Mouse (Mus musculus): ENCODE measurements around the gene Dlgap4. TPM values are rescaled to one million over a fixed set of nuclear protein-coding genes. Genes with fewer than 3 reads are reported as not detected.

Gene Dlgap4
- total RNA-seq, 1 experiment from 2014 or later = 29.2 TPM

DNA sequence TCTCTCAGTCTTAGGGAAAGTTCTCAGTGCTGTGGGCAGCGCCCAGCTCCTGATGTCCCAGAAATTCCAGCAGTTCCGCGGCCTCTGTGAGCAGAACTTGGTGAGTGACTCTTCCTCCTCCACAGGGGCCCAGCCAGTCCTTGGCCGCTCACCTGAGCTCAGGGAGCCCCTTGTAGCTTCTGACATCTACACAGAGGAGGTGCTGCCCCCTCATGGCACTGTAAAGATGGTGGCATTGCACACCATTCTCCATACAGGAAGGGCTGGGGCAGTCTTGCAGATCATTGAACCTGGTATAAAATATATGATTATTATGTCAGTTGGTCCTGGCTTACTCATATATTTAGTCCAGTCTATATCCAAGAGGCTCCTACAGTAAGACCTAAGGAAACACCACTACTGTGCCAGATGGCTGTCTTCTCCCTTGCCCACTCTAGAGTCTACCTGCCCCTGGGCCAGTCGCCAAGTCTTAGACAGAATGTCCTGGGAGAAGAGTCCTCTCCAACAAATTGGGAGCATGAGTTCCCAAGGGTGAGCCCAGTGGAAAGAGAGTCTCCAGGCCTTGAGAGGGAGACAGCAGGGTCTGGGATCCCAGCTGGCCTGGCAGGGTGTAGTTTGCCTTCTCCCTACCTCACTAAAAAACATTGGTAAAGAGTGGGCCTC is 147.5 kb downstream of the Dlgap4 start:
- no peak for ATAC-seq (replicated peaks; ENCODE audit: insufficient number of reproducible peaks, low FRiP score, low TSS enrichment, poor library complexity, severe bottlenecking)

- no peak for ATAC-seq (replicated peaks; ENCODE audit: insufficient number of reproducible peaks, low FRiP score, low TSS enrichment, poor library complexity, severe bottlenecking)
Measured at GRCm38 (mm10) chr2:156761521-156762278, 148.2 kb downstream of the Dlgap4 start.

DNA sequence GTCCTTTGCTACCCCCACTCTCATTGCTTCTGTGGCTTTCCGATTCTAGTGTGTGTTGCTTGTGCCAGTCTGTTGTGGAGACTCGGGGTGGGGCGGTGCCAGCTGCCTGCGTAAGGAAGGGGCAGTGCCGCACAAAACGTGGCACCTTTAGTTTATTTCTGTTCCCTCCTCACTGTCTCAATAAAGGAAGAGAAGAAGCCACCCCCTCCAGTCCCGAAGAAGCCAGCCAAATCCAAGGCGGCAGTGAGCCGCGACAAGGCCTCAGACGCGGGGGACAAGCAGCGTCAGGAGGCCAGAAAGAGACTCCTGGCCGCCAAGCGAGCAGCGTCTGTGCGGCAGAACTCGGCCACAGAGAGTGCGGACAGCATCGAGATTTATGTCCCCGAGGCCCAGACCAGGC is 149.0 kb downstream of the Dlgap4 start:
- no peak for ATAC-seq (replicated peaks; ENCODE audit: insufficient number of reproducible peaks, low FRiP score, low TSS enrichment, poor library complexity, severe bottlenecking)

DNA sequence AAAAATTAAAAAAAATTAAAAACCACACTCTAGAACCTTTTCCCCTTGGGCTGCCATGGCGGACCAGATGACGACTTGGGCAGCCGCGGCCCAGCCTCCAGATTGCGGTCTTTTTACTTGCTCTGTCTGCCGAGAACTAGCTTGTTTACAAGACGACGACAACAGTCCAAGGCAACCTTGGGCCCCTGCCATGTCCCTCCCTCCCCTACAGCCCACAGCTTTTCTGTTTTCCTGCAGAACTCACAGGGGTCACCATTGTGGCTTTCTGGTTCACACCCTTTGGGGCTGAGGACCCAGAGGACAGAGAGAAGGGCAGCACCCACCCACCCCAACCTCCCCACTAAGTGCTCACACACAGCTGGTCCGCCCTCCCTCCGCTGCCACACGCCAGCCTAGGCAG is 149.6 kb downstream of the Dlgap4 start:
- no peak for ATAC-seq (replicated peaks; ENCODE audit: insufficient number of reproducible peaks, low FRiP score, low TSS enrichment, poor library complexity, severe bottlenecking)

GRCm38 (mm10) chr2:156764022-156764421 is 150.5 kb downstream of the Dlgap4 start:
- ATAC-seq (replicated peaks; ENCODE audit: insufficient number of reproducible peaks, low FRiP score, low TSS enrichment, poor library complexity, severe bottlenecking) = no peak

DNA sequence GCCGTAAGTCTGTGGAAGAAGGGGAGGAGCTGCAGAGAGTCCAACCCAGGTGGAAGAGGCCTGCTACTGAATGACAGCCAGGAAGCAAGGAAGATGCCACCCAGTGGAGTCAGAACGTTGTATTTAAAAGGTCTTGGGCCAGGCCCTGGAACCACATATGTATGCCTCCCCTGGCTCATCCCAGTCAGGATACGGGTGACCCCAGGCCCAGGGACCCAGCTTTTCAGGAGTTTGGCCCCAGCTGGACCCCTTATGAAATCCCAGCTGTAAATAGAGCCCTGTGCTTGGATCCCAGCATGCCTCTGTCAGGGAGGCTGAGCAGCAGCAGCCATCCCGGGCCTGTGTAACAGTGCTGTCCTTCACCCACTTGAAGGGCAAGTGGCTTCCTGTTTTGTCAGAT is 151.2 kb downstream of the Dlgap4 start:
- no peak for ATAC-seq (replicated peaks; ENCODE audit: insufficient number of reproducible peaks, low FRiP score, low TSS enrichment, poor library complexity, severe bottlenecking)

GRCm38 (mm10) chr2:156765593-156765992 is 152.1 kb downstream of the Dlgap4 start:
- ATAC-seq (replicated peaks; ENCODE audit: insufficient number of reproducible peaks, low FRiP score, low TSS enrichment, poor library complexity, severe bottlenecking) = no peak

- ATAC-seq (replicated peaks; ENCODE audit: insufficient number of reproducible peaks, low FRiP score, low TSS enrichment, poor library complexity, severe bottlenecking) = no peak
Measured at GRCm38 (mm10) chr2:156766227-156767019, 152.9 kb downstream of the Dlgap4 start.

DNA sequence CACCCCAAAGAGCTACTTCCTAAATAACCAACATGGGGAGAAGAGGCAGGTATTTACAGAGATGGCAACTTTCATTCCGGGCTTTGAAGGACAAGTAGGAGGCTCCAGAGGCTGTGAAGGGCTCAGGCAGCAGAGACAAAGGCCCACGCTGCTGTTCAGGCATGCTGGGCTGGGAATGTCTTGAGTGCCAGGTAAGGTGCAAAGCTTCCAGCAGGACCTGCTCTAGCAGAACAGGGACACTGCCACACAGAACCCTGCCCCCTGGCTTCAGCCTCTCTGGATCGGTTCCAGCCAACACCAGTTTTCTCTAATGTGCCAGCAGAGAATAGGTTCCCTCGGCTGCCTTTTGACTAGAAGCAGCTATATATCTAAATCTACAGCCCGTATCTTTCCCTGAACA is 153.6 kb downstream of the Dlgap4 start:
- no peak for ATAC-seq (replicated peaks; ENCODE audit: insufficient number of reproducible peaks, low FRiP score, low TSS enrichment, poor library complexity, severe bottlenecking)

DNA sequence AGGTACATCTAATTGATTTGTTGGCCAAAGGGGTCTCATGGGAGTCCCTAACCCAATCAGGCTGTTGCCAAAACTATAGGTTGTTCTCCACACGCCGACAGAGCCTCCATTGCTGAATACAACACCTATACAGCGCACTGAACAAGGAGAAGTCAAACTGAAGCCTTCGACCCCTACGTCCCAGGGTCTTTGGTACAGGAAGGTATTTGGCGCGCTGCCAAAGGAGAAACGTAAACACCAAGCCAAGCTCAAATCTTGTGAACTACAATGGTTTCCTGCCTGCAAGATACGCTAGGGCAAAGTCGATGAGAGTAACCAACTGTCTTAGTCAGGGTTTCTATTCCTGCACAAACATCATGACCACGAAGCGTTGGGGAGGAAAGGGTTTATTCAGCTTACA is 155.8 kb downstream of the Dlgap4 start:
- ATAC-seq (replicated peaks; ENCODE audit: insufficient number of reproducible peaks, low FRiP score, low TSS enrichment, poor library complexity, severe bottlenecking) = no peak

DNA sequence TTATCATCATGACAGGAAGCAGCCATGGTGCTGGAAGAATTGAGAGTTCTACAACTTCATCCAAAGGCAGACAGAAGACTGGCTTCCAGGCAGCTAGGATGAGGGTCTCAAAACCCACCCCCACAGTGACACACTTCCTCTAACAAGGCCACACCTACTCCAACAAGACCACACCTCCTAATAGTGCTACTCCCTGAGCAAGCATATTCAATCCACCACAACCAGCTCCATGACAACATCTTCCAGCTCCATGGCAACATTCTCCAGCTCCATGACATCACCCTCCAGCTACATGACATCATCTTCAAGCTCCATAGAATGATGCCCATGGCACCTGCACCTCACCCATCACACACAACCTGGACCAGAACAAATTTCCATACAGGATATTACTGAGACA is 160.0 kb downstream of the Dlgap4 start:
- no peak for ATAC-seq (replicated peaks; ENCODE audit: insufficient number of reproducible peaks, low FRiP score, low TSS enrichment, poor library complexity, severe bottlenecking)

DNA sequence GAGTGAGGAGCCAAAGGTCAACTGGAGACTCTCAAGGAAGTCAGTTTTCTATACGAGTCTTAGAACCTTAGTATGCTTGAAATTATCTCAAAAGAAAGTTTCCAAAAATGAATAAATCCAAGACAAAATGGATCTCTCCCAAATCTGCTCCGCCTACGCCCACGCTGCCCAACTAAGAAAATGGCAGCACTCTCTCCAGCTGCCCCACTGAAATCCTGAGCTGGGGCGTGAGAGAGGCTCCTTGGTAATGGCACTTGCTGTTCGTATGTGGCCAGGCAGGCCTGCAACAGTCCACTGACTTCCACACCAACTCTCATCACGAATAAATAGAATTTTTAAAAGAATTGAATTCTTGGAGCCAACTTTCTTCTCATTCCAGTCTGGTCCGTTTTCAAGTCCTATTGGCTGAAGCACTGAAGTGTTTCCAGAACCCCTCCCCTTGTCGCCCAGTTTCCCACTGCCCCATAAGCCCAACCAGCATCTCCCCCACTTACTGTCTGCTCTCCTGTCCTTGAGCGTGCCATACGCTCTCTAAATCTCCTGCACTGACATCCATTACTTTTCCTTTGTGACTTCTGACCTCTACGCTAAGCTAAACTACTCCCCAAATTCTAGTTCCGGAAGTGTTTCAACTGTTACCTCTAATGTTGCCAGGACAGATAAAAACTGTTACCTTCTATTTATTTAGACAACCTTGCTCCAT is 160.7 kb downstream of the Dlgap4 start:
- ATAC-seq (replicated peaks; ENCODE audit: insufficient number of reproducible peaks, low FRiP score, low TSS enrichment, poor library complexity, severe bottlenecking) = no peak

DNA sequence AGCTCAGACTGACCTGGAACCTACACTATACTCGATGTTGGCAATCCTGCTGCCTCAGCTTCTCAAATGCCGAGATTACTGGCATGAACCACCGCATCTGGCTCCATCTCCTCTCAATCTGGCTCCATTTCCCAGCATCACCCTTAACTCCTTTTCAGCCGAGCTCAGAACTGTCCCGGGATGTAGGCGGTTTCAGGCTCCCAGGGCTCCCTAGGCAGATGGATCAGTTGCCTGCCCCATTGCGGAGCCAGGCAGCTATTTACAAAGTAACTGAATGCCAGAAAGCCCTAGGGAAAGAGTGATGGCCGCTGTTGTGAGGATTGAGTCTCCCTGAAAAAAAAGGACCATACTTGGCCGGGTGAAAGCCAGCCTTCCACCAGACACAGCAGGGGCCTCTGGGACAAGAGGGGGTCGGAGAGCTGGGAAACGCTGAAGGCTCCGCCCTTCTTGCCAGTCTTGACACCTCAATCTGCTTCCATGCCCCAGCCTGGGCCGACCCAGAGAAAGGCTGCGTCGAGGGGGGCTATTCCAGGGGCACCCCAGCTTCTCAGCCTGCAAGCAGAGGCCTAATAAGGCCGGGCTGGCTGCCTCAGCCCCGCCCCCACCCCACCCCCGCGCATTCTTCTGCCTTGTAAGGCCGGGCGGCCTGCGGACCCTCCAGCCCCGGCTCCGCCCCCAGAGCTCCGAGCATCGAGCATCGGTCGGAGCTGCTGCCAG is 161.4 kb downstream of the Dlgap4 start, which contains the start of gene Myl9:
Gene Myl9 (plus strand): TSS at position 683 of the 717 bp plus-strand sequence.
- no peak for ATAC-seq (replicated peaks; ENCODE audit: insufficient number of reproducible peaks, low FRiP score, low TSS enrichment, poor library complexity, severe bottlenecking)

DNA sequence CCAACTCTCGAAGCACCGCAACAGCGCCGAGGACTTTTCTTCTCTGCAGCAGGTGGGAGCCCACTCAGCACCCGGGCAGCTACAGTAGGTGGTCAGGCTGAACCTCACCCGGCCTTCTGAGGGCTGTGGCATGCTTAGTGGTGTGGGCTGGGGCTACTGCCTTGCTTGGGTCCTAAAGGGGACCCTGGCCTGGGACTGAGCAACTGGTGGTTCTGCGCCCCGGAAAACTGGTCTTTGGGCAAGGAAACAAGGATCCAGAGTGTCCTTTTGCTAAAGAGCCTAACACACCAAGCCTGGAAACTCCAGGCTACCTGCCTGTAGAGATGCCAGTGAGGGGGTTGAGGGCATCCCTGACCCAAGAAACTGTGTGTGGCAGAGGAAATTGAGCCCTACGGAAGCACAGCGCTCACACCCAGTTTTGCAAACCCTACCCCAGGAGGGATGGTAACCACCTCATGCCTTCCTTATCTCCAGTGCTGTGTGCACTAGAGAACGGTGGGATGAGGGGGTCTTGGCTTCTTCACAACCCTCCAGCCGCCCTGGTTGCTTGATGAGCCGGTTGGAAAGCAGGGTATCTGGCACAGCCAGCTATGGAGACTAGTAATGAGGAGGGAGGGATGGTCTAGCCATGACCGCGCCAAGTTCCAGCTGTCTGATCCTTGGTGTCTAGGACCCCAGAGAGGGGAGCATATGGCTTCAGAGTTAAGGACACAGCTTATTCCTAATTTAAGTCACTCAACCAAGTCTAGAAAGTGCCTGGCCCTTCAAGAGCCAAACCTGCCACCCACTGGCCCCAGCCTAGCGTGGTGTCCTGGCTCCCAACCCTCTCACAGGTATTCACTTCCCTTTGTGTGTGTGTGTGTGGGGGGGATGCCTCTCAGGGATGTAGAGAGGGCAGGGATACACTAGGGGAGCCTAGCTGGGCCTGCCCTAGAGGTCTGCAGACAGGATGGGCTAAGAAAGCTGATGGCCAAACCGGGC is 162.2 kb downstream of the Dlgap4 start:
- no peak for ATAC-seq (replicated peaks; ENCODE audit: insufficient number of reproducible peaks, low FRiP score, low TSS enrichment, poor library complexity, severe bottlenecking)

GRCm38 (mm10) chr2:156776907-156777306 is 163.4 kb downstream of the Dlgap4 start:
- no peak for ATAC-seq (replicated peaks; ENCODE audit: insufficient number of reproducible peaks, low FRiP score, low TSS enrichment, poor library complexity, severe bottlenecking)

- ATAC-seq (replicated peaks; ENCODE audit: insufficient number of reproducible peaks, low FRiP score, low TSS enrichment, poor library complexity, severe bottlenecking) = no peak
Measured at GRCm38 (mm10) chr2:156777326-156778004, 164.0 kb downstream of the Dlgap4 start.

- ATAC-seq (replicated peaks; ENCODE audit: insufficient number of reproducible peaks, low FRiP score, low TSS enrichment, poor library complexity, severe bottlenecking) = no peak
Measured at GRCm38 (mm10) chr2:156778571-156778970, 165.1 kb downstream of the Dlgap4 start.

Data from monocyte, adult 5-6 weeks (primary cell).